Mouse (Mus musculus) left cerebral cortex, postnatal 10 days (tissue): ENCODE measurements around the gene Shroom2. TPM values are rescaled to one million over a fixed set of nuclear protein-coding genes. Genes with fewer than 3 reads are reported as not detected.

Experiments used
- DNase-seq, 2 experiments: peaks; one replicate each; pipeline ENCODE4 v3.0.0; 2021 to 2022; ENCODE audit warnings: low spot score in 2 of 2, mixed read lengths in 1 of 2; ENCODE audit errors: extremely low spot score in 1 of 2
- intact Hi-C: fragments of 180-260 bp; cut with DNase I; formaldehyde crosslinking; loops from one replicate; pipeline ENCODE4 v1.15.1; 2025
- total RNA-seq, 2 experiments: library from RNA; stranded (reverse); gene quantifications; 2 replicates each; pipeline ENCODE4 v1.2.3; 2021

Shroom2 gene
- total RNA-seq, 2 experiments from 2014 or later, result 178 to 182 TPM

- intact Hi-C loops, result loop anchor here (5.0 kb wide), 1 partner anchor 56 kb away; no protein-coding TSS in a partner anchor
- DNase-seq, result no peak
Observed at GRCm38 (mm10) chrX:152621407-152621806, 147.9 kb downstream of the Shroom2 start.

- no peak for DNase-seq
- intact Hi-C loops, result loop anchor here (5.0 kb wide), 1 partner anchor 56 kb away; no protein-coding TSS in a partner anchor
Observed at GRCm38 (mm10) chrX:152620917-152621316, 148.3 kb downstream of the Shroom2 start.

- intact Hi-C loops, result loop anchor here (10.0 kb wide), 1 partner anchor 206 kb away; no protein-coding TSS in a partner anchor
- peak; percentile 7 to 55 for DNase-seq
Observed at GRCm38 (mm10) chrX:152618464-152618863, 150.8 kb downstream of the Shroom2 start.

- intact Hi-C loops, result no loop called here
Observed at GRCm38 (mm10) chrX:152563034-152563433, 206.2 kb downstream of the Shroom2 start, which contains the start of gene Cldn34a. Gene Cldn34a, plus strand, starts transcription at chrX:152563334.

More at GRCm38 (mm10) chrX:152563034-152563433, 206.2 kb downstream of the Shroom2 start, which contains the start of gene Cldn34a:
- no peak for DNase-seq

Other genes starting within 250 kb of the Shroom2 start
- not detected for gene Cldn34a, start 206.1 kb downstream of the Shroom2 start, total RNA-seq
- gene Gpr143, start 12.5 kb upstream of the Shroom2 start, total RNA-seq, result under 1 TPM; 0.28 to 0.57 TPM
- gene Usp51, start 237.0 kb upstream of the Shroom2 start, total RNA-seq, result 1 to 10 TPM; 2.4 to 2.7 TPM